Mouse (Mus musculus) brown adipose tissue, adult 24 weeks (tissue): Measurements from ENCODE around the gene Zswim3. TPM values are rescaled to one million over a fixed set of nuclear protein-coding genes. Genes with fewer than 3 reads are reported as not detected.
"Not testable (repeated sequence)": the region's sequence is repeated elsewhere in the genome, so short reads cannot be mapped to it uniquely, and the experiment has no call there.

Experiments
- H3K27ac ChIP-seq: fragments of 200-500 bp; replicated peaks from 2 replicates; pipeline ENCODE4 v1.5.1; 2012; ENCODE audit warnings: low read depth, mild to moderate bottlenecking, low read length
- H3K4me1 ChIP-seq: fragments of 200-500 bp; 2 replicates; pipeline ENCODE4 v1.6.1; 2012; ENCODE audit warnings: low read length, mixed read lengths; ENCODE audit not compliant: control insufficient read depth, insufficient read depth, insufficient read length
- H3K4me3 ChIP-seq: fragments of 200-500 bp; 2 replicates; pipeline ENCODE4 v1.5.1; 2012; ENCODE audit warnings: low read depth, mild to moderate bottlenecking, low read length, moderate library complexity; ENCODE audit not compliant: insufficient read depth
- polyA plus RNA-seq: library from polyadenylated mRNA; stranded (reverse); fragments of >200 nt; gene quantifications from 2 replicates; pipeline ENCODE4 v1.2.4, GENCODE M21; 2012; ENCODE audit not compliant: missing spikeins, insufficient read depth, insufficient read length

Zswim3 gene
- polyA plus RNA-seq, 1 experiment, result 3.6 TPM

- not testable (repeated sequence) for H3K4me3 ChIP-seq
- Histone ChIP-seq H3K4me1 (peaks cover 21% of the 10 kb centered on the region), H3K27ac (peak overlapping the region; percentile 16; the same call in 1 of the 2 replicates)
Measured at GRCm38 (mm10) chr2:164863411-164863810, 58.5 kb downstream of the Zswim3 start.

- 0 out of 2 replicates have a peak overlapping the region, but pooled peaks have one; percentile 2 for H3K27ac ChIP-seq
- H3K4me1 ChIP-seq, result peaks cover 20% of the 10 kb centered on the region
- H3K4me3 ChIP-seq, result no peak overlapping the region
Measured at GRCm38 (mm10) chr2:164864593-164864992, 59.7 kb downstream of the Zswim3 start.

- Histone ChIP-seq H3K4me1 (peaks cover 9% of the 10 kb centered on the region), H3K4me3 (no peak overlapping the region), H3K27ac (peak overlapping the region; percentile 81)
Measured at GRCm38 (mm10) chr2:164866741-164867551, 62.0 kb downstream of the Zswim3 start.

GRCm38 (mm10) chr2:164867566-164867965, 62.7 kb downstream of the Zswim3 start:
- Histone ChIP-seq H3K27ac (peak overlapping the region; percentile 41), H3K4me3 (no peak overlapping the region), H3K4me1 (peaks cover 10% of the 10 kb centered on the region)

GRCm38 (mm10) chr2:164868491-164868890, 63.6 kb downstream of the Zswim3 start:
- Histone ChIP-seq H3K4me1 (peaks cover 10% of the 10 kb centered on the region; the same call in 1 of the 2 replicates), H3K27ac (no peak overlapping the region), H3K4me3 (no peak overlapping the region)

Other genes with a start within 250 kb of the Zswim3 start
- gene Wfdc2, start 242.7 kb upstream of the Zswim3 start, polyA plus RNA-seq, result not detected in 2 replicates
- gene Spint3, start 231.6 kb upstream of the Zswim3 start, polyA plus RNA-seq, result not detected in 2 replicates
- not detected in 2 replicates for gene Wfdc6a, start 219.7 kb upstream of the Zswim3 start, polyA plus RNA-seq
- gene Eppin, start 211.5 kb upstream of the Zswim3 start, polyA plus RNA-seq, result not detected in 2 replicates
- not detected in 2 replicates for gene Wfdc6b, start 191.6 kb upstream of the Zswim3 start, polyA plus RNA-seq
- gene Wfdc8, start 191.5 kb upstream of the Zswim3 start, polyA plus RNA-seq, result not detected in 2 replicates
- not detected in 2 replicates for gene Wfdc16, start 166.3 kb upstream of the Zswim3 start, polyA plus RNA-seq
- not detected in 2 replicates for gene Wfdc10, start 149.1 kb upstream of the Zswim3 start, polyA plus RNA-seq
- not detected in 2 replicates for gene Wfdc9, start 148.5 kb upstream of the Zswim3 start, polyA plus RNA-seq
- gene Wfdc11, start 131.0 kb upstream of the Zswim3 start, polyA plus RNA-seq, result not detected in 2 replicates
- not detected in 2 replicates for gene Wfdc13, start 120.0 kb upstream of the Zswim3 start, polyA plus RNA-seq
- gene Spint4, start 106.6 kb upstream of the Zswim3 start, polyA plus RNA-seq, result not detected in 2 replicates
- not detected in 2 replicates for gene Spint5, start 89.8 kb upstream of the Zswim3 start, polyA plus RNA-seq
- gene Wfdc3, start 59.2 kb upstream of the Zswim3 start, polyA plus RNA-seq, result not detected in 2 replicates
- 12.7 and 16.6 TPM in 2 replicates for gene Dnttip1, start 59.1 kb upstream of the Zswim3 start, polyA plus RNA-seq
- gene Ube2c, start 35.2 kb upstream of the Zswim3 start, polyA plus RNA-seq, result 1.4 and 3.8 TPM in 2 replicates
- 204 and 410 TPM in 2 replicates for gene Tnnc2, start 25.1 kb upstream of the Zswim3 start, polyA plus RNA-seq
- 28.2 and 36.8 TPM in 2 replicates for gene Snx21, start 19.3 kb upstream of the Zswim3 start, polyA plus RNA-seq
- gene Acot8, start 216 bp upstream of the Zswim3 start, polyA plus RNA-seq, result 15.5 and 16.3 TPM in 2 replicates
- 4.1 and 5.3 TPM in 2 replicates for gene Zswim1, start 17.6 kb downstream of the Zswim3 start, polyA plus RNA-seq
- gene Spata25, start 23.4 kb downstream of the Zswim3 start, polyA plus RNA-seq, result not detected in 2 replicates
- gene Ctsa, start 27.8 kb downstream of the Zswim3 start, polyA plus RNA-seq, result 44.9 and 55.0 TPM in 2 replicates
- 1.1 and 4.1 TPM in 2 replicates for gene Neurl2, start 28.4 kb downstream of the Zswim3 start, polyA plus RNA-seq
- gene Pltp, start 52.6 kb downstream of the Zswim3 start, polyA plus RNA-seq, result 59.0 and 82.5 TPM in 2 replicates
- 21.6 and 25.6 TPM in 2 replicates for gene Pcif1, start 74.2 kb downstream of the Zswim3 start, polyA plus RNA-seq
- gene Zfp335, start 106.7 kb downstream of the Zswim3 start, polyA plus RNA-seq, result 6.2 and 6.9 TPM in 2 replicates
- 5.8 and 6.9 TPM in 2 replicates for gene Mmp9, start 135.7 kb downstream of the Zswim3 start, polyA plus RNA-seq
- gene Slc12a5, start 155.7 kb downstream of the Zswim3 start, polyA plus RNA-seq, result 1.2 and 1.3 TPM in 2 replicates
- gene Ncoa5, start 229.8 kb downstream of the Zswim3 start, polyA plus RNA-seq, result 7.5 TPM in 2 replicates